Mouse (Mus musculus) gastrocnemius, adult 2 months (tissue): ENCODE measurements at regions not wholly inside any gene's neighbourhood (a gene's known extent, or its start where the extent isn't known, plus 50 kb on each side); places are given as distances from the start of the nearest gene placed in this dataset.

Source experiments
- DNase-seq: peaks from one replicate; pipeline ENCODE4 v3.0.0; 2022
- H3K27ac ChIP-seq: fragments of 200-600 bp; 2 replicates; pipeline ENCODE4 v1.8.1; 2022; ENCODE audit warnings: mild to moderate bottlenecking
- H3K4me3 ChIP-seq: fragments of 200-600 bp; 2 replicates; pipeline ENCODE4 v1.8.1; 2022; ENCODE audit warnings: mild to moderate bottlenecking, moderate library complexity
- CTCF ChIP-seq: fragments of 200-600 bp; IDR thresholded peaks from 2 replicates; pipeline ENCODE4 v1.8.1; 2022; ENCODE audit warnings: antibody characterized with exemption, mild to moderate bottlenecking, moderate library complexity
- intact Hi-C: fragments of 180-260 bp; cut with DNase I; formaldehyde crosslinking; loops from one replicate; pipeline ENCODE4 v1.15.1; 2025

GRCm38 (mm10) chr4:125929122-125929772 lies 95.1 kb upstream of the Csf3r start:
- DNase-seq, result no peak
- TF ChIP-seq CTCF, result no peak
- intact Hi-C loops, result no loop called here
- Histone ChIP-seq H3K27ac (no peak overlapping the region), H3K4me3 (no peak overlapping the region)

GRCm38 (mm10) chr4:125930764-125931163 lies 93.6 kb upstream of the Csf3r start:
- DNase-seq, result no peak
- no peak overlapping the region for H3K4me3 ChIP-seq
- H3K27ac ChIP-seq, result no peak overlapping the region
- intact Hi-C loops, result no loop called here
- TF ChIP-seq CTCF, result no peak

- Histone ChIP-seq H3K4me3 (no peak overlapping the region), H3K27ac (no peak overlapping the region)
- no peak for DNase-seq
- intact Hi-C loops, result no loop called here
- TF ChIP-seq CTCF, result no peak
Observed at GRCm38 (mm10) chr4:125931321-125931720, 93.0 kb upstream of the Csf3r start.

GRCm38 (mm10) chr4:125932036-125932756 lies 92.2 kb upstream of the Csf3r start:
- intact Hi-C loops, result no loop called here
- Histone ChIP-seq H3K4me3 (no peak overlapping the region), H3K27ac (no peak overlapping the region)
- TF ChIP-seq CTCF, result no peak
- DNase-seq, result no peak

- no peak for DNase-seq
- TF ChIP-seq CTCF, result no peak
- H3K4me3 ChIP-seq, result no peak overlapping the region
- no peak overlapping the region for H3K27ac ChIP-seq
- intact Hi-C loops, result no loop called here
Observed at GRCm38 (mm10) chr4:125936357-125936756, 88.0 kb upstream of the Csf3r start.

GRCm38 (mm10) chr4:125938186-125938585 lies 86.2 kb upstream of the Csf3r start:
- TF ChIP-seq CTCF, result no peak
- Histone ChIP-seq H3K4me3 (no peak overlapping the region), H3K27ac (no peak overlapping the region)
- intact Hi-C loops, result no loop called here
- no peak for DNase-seq

- DNase-seq, result no peak
- no peak for TF ChIP-seq CTCF
- Histone ChIP-seq H3K27ac (no peak overlapping the region), H3K4me3 (no peak overlapping the region)
- intact Hi-C loops, result no loop called here
Observed at GRCm38 (mm10) chr4:125941266-125941665, 83.1 kb upstream of the Csf3r start.

GRCm38 (mm10) chr4:125941916-125942315 lies 82.4 kb upstream of the Csf3r start:
- intact Hi-C loops, result no loop called here
- H3K27ac ChIP-seq, result no peak overlapping the region

GRCm38 (mm10) chr4:125945062-125945461 lies 79.3 kb upstream of the Csf3r start:
- H3K27ac ChIP-seq, result no peak overlapping the region
- intact Hi-C loops, result no loop called here
- no peak overlapping the region for H3K4me3 ChIP-seq
- DNase-seq, result no peak
- no peak for TF ChIP-seq CTCF

More at GRCm38 (mm10) chr4:125941916-125942315, 82.4 kb upstream of the Csf3r start:
- no peak overlapping the region for H3K4me3 ChIP-seq
- TF ChIP-seq CTCF, result peak; percentile 38
- DNase-seq, result no peak

- intact Hi-C loops, result no loop called here
- no peak for DNase-seq
- Histone ChIP-seq H3K27ac (no peak overlapping the region), H3K4me3 (no peak overlapping the region)
- no peak for TF ChIP-seq CTCF
Observed at GRCm38 (mm10) chr4:125959426-125959825, 64.9 kb upstream of the Csf3r start.

- DNase-seq, result no peak
- intact Hi-C loops, result loop anchor here (5.0 kb wide), 1 partner anchor 798 kb away; no protein-coding TSS in a partner anchor
- TF ChIP-seq CTCF, result no peak
- Histone ChIP-seq H3K27ac (no peak overlapping the region), H3K4me3 (no peak overlapping the region)
Observed at GRCm38 (mm10) chr4:125960704-125961279, 63.6 kb upstream of the Csf3r start.

- Histone ChIP-seq H3K4me3 (no peak overlapping the region), H3K27ac (no peak overlapping the region)
- peak; percentile 78 for DNase-seq
- intact Hi-C loops, result loop anchor here (5.0 kb wide), 1 partner anchor 800 kb away; no protein-coding TSS in a partner anchor
- peak; percentile 87 for TF ChIP-seq CTCF
Observed at GRCm38 (mm10) chr4:125962677-125963076, 61.7 kb upstream of the Csf3r start.
